Mouse (Mus musculus) stomach, embryonic 15.5 days (tissue): Measurements from ENCODE around the gene Bcl2. TPM values are rescaled to one million over a fixed set of nuclear protein-coding genes. Genes with fewer than 3 reads are reported as not detected.
"Not testable (repeated sequence)": the region's sequence is repeated elsewhere in the genome, so short reads cannot be mapped to it uniquely, and the experiment has no call there.

Source experiments
- ATAC-seq: fragments of 200-750 bp; cut with Nextera tagmentation; 2 replicates; pipeline ENCODE4 v1.8.0; 2017; ENCODE audit warnings: low read depth, moderate number of reproducible peaks, moderate TSS enrichment; ENCODE audit not compliant: insufficient read depth, low FRiP score
- H3K27ac ChIP-seq: fragments of 300-500 bp; sonication (generic); 2 replicates; pipeline ENCODE4 v1.5.1; 2015; ENCODE audit warnings: mild to moderate bottlenecking, inconsistent platforms
- H3K27me3 ChIP-seq: fragments of 300-500 bp; sonication (generic); replicated peaks from 2 replicates; pipeline ENCODE4 v1.6.1; 2015; ENCODE audit warnings: inconsistent platforms
- H3K36me3 ChIP-seq: fragments of 300-500 bp; sonication (generic); 2 replicates; pipeline ENCODE4 v1.6.1; 2015; ENCODE audit warnings: inconsistent platforms
- H3K4me1 ChIP-seq: fragments of 300-500 bp; sonication (generic); 2 replicates; pipeline ENCODE4 v1.6.1; 2015; ENCODE audit warnings: inconsistent platforms
- H3K4me2 ChIP-seq: fragments of 300-500 bp; sonication (generic); 2 replicates; pipeline ENCODE4 v1.6.1; 2015; ENCODE audit warnings: mild to moderate bottlenecking, inconsistent platforms
- H3K4me3 ChIP-seq: fragments of 300-500 bp; sonication (generic); replicated peaks from 2 replicates; pipeline ENCODE4 v1.5.1; 2015; ENCODE audit warnings: inconsistent platforms
- H3K9ac ChIP-seq: fragments of 300-500 bp; sonication (generic); 2 replicates; pipeline ENCODE4 v1.6.1; 2015; ENCODE audit warnings: inconsistent platforms
- H3K9me3 ChIP-seq: fragments of 300-500 bp; sonication (generic); 2 replicates; pipeline ENCODE4 v1.6.1; 2016; ENCODE audit warnings: inconsistent platforms
- WGBS: fragments of 180-500 bp; shearing (Covaris S2); methylation state at CpG from one replicate; pipeline ENCODE4 v1.1.7; 2015; 5-methylcytosine and 5-hydroxymethylcytosine counted together
- polyA plus RNA-seq: library from polyadenylated mRNA; unstranded; fragments of >200 nt; fragmentation: Nextera tagmentation; extraction: Ambion mirVana; gene quantifications from 2 replicates; pipeline ENCODE4 v1.2.1, GENCODE M21; 2015

Bcl2 gene
- polyA plus RNA-seq, 1 experiment from 2014 or later, result 17.0 TPM

DNA sequence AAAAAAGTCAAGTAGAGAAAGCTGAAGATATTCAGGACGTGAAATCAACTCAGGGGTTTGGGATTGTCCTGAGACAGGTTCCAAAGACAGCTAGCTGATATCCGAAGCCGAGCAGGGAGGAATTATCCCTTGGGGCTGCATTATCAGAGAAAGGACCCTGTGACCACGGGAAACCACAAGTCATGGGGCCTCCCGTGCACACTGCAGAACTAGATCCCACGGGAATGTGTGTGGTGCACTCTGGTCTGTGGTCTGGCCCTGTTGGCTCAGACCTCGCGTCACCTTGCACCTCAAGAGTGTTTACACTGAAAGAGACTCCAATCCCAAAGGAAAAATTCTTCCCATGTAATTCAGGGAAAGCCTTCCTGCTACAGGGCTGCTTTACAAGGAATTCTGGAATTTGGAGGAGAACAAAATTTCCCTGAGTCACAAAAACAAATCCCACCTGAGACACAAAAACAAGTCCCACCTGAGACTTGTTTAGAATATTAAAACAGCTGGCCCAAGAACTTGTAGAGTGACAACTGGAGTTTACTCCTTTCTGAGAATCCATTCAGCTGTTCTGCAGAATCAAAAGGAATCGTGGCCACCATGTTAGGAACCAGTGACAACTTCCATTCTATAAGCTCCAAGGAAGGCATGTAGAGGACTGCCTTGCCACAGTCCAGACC lies 158.4 kb downstream of the Bcl2 start:
- no peak for ATAC-seq
- no peak overlapping the region for H3K4me3 ChIP-seq
- peaks cover 16% of the 10 kb centered on the region for H3K4me1 ChIP-seq
- H3K4me2 ChIP-seq, result no peak overlapping the region
- 67% methylated on average over 9 of the region's 9 CpGs for WGBS
- H3K9ac ChIP-seq, result no peak overlapping the region
- no peak overlapping the region for H3K27ac ChIP-seq
- no peaks in the 10 kb centered on the region for H3K27me3 ChIP-seq
- no peaks in the 10 kb centered on the region for H3K36me3 ChIP-seq
- no peaks in the 10 kb centered on the region for H3K9me3 ChIP-seq

DNA sequence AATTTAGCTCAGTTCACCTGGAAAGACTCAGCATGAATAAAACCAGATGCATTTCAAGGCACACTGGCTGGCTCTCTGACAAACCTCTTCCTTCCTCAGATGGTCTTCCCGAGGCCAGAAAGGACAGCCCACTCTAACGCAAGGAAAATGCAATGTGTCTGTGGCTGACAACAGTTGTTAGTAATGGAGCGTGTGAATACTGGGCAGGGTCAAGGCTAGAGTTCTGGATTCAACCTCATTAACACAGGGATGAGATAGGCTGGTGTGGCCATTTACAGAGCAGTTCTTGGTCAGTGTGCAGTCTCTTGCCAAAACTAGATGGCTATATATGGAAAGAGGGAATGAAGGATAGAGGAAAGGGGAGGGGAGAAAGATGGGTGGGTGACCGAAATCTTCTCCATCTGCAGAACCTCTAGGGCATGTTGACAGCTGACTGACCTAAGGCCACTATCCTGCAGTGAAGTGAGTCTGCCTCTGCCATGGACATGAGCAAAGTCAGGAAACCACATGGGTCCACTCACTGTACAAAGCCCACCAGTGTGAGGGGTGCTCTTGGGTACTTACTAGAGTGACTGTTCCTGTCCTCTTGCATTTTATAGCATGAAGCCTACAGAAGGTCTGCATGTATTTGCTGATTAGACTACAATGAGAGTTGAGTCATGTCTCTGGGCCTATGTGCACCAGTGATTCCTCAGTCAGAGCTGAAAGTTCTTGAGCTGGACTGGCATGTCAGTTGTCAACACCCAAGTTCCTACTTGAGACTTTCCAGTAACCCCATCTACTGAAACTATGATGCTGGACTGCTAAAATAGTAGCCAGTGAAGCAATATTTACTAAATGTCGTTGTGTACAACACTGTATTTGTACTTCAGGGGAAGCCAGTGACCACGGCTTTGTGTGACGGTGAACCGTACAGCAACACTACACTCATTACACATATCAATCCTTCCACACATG lies 159.9 kb downstream of the Bcl2 start:
- no peaks in the 10 kb centered on the region for H3K9me3 ChIP-seq
- peak; percentile 60; the same call in 1 of the 2 replicates for ATAC-seq
- H3K27me3 ChIP-seq, result no peaks in the 10 kb centered on the region
- peak overlapping the region; percentile 63 for H3K27ac ChIP-seq
- H3K9ac ChIP-seq, result no peak overlapping the region
- H3K4me2 ChIP-seq, result no peak overlapping the region
- H3K4me3 ChIP-seq, result no peak overlapping the region
- H3K36me3 ChIP-seq, result no peaks in the 10 kb centered on the region
- H3K4me1 ChIP-seq, result peaks cover 16% of the 10 kb centered on the region
- WGBS, result 63% methylated on average over 8 of the region's 8 CpGs

DNA sequence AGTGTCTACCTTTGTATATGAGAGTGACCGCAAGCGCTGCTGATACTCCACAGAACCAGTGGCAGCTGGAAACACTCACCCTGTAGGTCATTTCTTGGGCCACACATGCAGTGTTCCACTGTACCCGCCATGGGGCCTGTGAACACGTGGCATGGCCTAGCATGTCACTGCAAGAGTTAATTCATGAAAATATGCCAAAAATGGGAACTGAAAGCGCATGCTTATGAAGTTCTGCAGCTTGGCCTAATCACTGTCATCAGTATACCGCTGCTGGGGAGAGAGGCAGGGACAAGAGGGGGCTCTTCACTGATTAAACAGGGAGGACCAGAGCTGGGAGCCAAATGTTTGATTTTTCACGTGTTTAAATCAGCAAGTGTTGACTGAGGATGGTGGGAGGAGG lies 161.2 kb downstream of the Bcl2 start:
- Histone ChIP-seq H3K27ac (peak overlapping the region; percentile 63), H3K36me3 (no peaks in the 10 kb centered on the region), H3K4me1 (peaks cover 16% of the 10 kb centered on the region), H3K4me3 (no peak overlapping the region), H3K4me2 (0 out of 2 replicates have a peak overlapping the region, but pooled peaks have one; percentile 3), H3K9me3 (no peaks in the 10 kb centered on the region), H3K27me3 (no peaks in the 10 kb centered on the region), H3K9ac (no peak overlapping the region)
- ATAC-seq, result peak; percentile 36; the same call in 1 of the 2 replicates
- 34% methylated on average over 7 of the region's 7 CpGs for WGBS

DNA sequence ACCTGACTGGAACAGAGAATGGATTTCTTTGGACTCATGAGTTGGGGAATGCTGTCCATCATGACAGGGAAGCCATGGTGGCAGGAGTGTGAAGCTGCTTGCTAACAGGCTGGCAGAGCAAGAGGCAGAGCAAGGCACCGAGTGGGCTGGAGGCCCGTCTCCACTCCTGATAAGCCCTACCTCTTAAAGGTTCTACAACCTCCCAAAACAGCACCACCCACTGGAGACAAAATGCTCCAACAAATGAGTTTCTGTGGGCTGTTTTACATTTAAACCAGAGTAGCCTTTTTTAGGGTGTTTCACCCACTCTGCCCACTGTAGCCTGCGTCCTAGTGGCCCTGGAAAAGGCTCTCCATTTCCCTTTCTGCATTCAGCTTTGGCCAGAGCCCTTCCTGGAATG lies 163.5 kb downstream of the Bcl2 start:
- H3K4me1 ChIP-seq, result peaks cover 16% of the 10 kb centered on the region
- H3K9me3 ChIP-seq, result no peaks in the 10 kb centered on the region
- no peaks in the 10 kb centered on the region for H3K27me3 ChIP-seq
- no peak overlapping the region for H3K27ac ChIP-seq
- H3K4me3 ChIP-seq, result no peak overlapping the region
- H3K9ac ChIP-seq, result no peak overlapping the region
- no peak for ATAC-seq
- H3K36me3 ChIP-seq, result no peaks in the 10 kb centered on the region
- no peak overlapping the region for H3K4me2 ChIP-seq
- 80% methylated on average over 3 of the region's 3 CpGs for WGBS

DNA sequence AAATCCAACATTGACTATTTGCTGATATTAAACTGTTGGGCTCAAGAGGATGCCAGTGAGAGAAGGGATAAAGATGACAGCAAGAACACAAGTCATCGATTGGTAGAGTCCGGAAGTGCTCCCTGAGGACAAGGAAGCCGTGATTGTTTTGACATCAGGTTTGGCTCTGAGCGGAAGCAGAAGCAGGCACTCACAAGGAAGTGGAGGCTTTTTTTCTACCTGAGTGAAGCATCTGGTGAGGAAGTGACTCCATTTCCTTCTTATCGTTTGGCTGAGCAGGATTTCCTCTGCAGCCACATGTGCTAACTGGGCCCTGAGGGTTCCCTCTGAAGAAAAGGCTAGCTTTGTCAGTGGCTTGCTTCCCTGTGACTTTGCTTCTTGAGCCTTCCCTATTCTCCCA lies 165.0 kb downstream of the Bcl2 start:
- Histone ChIP-seq H3K4me1 (peaks cover 16% of the 10 kb centered on the region), H3K4me2 (no peak overlapping the region), H3K27ac (peak overlapping the region; percentile 40; the same call in 1 of the 2 replicates), H3K27me3 (no peaks in the 10 kb centered on the region), H3K36me3 (no peaks in the 10 kb centered on the region), H3K9ac (no peak overlapping the region), H3K4me3 (no peak overlapping the region), H3K9me3 (no peaks in the 10 kb centered on the region)
- no peak for ATAC-seq
- 73% methylated on average over 5 of the region's 5 CpGs for WGBS

DNA sequence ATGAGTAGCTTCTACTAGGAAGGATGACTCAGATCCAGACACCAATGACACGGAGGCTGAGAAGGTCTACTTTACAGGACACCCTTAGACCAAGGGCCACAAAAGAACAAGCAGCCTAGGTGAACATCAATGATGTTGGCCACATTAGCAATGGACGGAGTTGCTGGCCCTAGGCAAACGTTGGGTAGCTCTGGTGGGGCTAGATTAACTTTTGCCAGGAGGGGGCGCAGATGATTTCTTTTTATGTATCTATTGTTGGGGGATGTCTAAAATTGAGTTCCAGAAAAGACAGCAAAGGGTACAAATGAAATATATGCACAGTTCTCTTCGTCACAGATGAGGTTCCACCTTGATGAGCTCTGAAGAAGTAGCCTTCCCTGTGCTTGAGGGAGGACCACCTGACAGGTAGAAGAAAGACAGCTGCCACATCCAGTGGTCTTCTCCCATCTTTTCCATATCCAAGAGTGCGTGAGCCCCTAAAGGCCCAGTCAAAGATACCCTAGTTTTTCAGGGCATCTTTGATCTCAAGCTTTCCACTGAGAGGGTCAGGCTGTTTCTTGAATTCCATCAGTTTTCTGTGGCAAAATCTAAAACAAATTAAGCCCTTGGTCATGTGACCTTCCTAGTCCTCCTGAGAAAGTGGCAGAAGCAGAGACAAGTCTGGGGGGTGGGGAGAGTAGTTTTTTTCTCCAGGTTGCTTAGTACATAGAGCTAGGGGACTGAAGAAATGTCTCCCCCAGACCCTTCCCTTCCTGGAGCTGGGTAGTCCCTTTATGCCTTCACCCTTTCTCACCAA lies 169.1 kb downstream of the Bcl2 start:
- WGBS, result 63% methylated on average over 6 of the region's 6 CpGs
- no peak for ATAC-seq
- Histone ChIP-seq H3K4me2 (no peak overlapping the region), H3K27me3 (no peaks in the 10 kb centered on the region), H3K36me3 (peaks cover 4% of the 10 kb centered on the region; the same call in 1 of the 2 replicates), H3K27ac (no peak overlapping the region), H3K4me1 (0 out of 2 replicates have a peak, but pooled peaks cover 3% of the 10 kb centered on the region), H3K9me3 (no peaks in the 10 kb centered on the region), H3K4me3 (no peak overlapping the region), H3K9ac (no peak overlapping the region)

DNA sequence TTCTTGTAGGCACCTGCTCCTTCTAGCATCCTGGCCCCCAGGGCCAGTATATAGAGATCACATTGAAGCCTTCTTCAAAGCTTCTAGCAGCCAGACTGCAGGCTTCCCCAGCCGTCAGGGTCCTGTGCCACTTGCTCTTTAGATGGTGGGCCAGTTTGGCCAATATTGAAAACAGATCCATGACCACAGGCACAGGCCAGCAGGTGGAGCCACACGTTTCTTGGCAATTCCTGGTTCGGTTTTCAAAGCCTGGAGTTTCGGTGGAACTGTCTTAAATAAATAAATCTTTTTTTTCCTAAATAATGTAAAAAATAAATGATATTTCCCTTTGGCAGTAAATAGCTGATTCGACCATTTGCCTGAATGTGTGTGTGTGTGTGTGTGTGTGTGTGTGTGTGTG lies 171.3 kb downstream of the Bcl2 start:
- 40% methylated on average over 5 of the region's 5 CpGs for WGBS
- ATAC-seq, result no peak
- Histone ChIP-seq H3K9me3 (no peaks in the 10 kb centered on the region), H3K4me1 (0 out of 2 replicates have a peak, but pooled peaks cover 3% of the 10 kb centered on the region), H3K36me3 (peaks cover 4% of the 10 kb centered on the region; the same call in 1 of the 2 replicates), H3K4me3 (no peak overlapping the region), H3K4me2 (no peak overlapping the region), H3K9ac (no peak overlapping the region), H3K27me3 (no peaks in the 10 kb centered on the region), H3K27ac (no peak overlapping the region)

DNA sequence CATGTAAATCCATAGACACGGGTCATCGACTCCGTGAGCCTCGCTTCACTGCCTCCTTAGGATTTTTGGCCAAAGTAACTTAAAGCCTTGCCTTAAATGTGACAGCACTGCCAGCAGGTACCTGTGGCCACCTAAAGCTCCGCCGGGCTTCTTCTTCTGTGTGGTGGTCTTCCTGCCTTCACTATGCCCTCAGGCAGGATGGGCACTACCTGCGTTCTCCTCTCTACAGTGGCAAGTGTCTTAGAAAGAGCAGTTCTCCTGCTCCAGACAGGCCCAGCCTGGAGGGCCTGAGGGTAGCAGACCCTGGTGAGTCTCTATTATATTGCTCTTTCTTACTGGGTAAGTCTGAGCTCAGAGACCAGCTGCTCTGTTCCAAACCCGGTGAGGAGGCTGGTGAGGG lies 172.2 kb downstream of the Bcl2 start:
- 82% methylated on average over 8 of the region's 8 CpGs for WGBS
- Histone ChIP-seq H3K9me3 (no peaks in the 10 kb centered on the region), H3K36me3 (peaks cover 4% of the 10 kb centered on the region; the same call in 1 of the 2 replicates), H3K4me2 (no peak overlapping the region), H3K4me1 (0 out of 2 replicates have a peak, but pooled peaks cover 3% of the 10 kb centered on the region), H3K27ac (no peak overlapping the region), H3K9ac (no peak overlapping the region), H3K27me3 (no peaks in the 10 kb centered on the region), H3K4me3 (no peak overlapping the region)
- no peak for ATAC-seq

DNA sequence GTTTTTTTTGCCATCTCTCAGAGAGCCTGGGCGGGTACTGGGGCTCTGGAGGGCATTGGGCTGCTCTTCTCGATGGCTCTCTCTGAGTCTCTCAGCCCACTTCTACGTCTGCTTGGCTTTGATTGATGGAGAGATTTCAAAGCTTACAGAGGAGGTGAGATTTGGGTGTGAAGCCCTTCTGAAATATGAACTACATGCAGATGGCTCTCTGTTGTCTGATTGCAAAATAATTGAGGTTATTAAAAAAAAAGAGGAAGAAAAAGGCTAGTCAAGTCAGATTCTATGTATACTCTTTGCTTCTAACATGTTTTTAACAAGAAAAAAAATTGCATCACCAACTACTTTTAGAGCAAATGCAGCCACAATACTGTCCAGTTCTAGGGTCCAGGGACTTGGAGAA lies 173.9 kb downstream of the Bcl2 start:
- H3K4me1 ChIP-seq, result 0 out of 2 replicates have a peak, but pooled peaks cover 3% of the 10 kb centered on the region
- no peaks in the 10 kb centered on the region for H3K27me3 ChIP-seq
- H3K36me3 ChIP-seq, result peaks cover 4% of the 10 kb centered on the region; the same call in 1 of the 2 replicates
- H3K9ac ChIP-seq, result no peak overlapping the region
- no peak overlapping the region for H3K4me3 ChIP-seq
- H3K9me3 ChIP-seq, result no peaks in the 10 kb centered on the region
- no peak overlapping the region for H3K27ac ChIP-seq
- WGBS, result 61% methylated on average over 3 of the region's 3 CpGs
- no peak for ATAC-seq
- H3K4me2 ChIP-seq, result no peak overlapping the region

DNA sequence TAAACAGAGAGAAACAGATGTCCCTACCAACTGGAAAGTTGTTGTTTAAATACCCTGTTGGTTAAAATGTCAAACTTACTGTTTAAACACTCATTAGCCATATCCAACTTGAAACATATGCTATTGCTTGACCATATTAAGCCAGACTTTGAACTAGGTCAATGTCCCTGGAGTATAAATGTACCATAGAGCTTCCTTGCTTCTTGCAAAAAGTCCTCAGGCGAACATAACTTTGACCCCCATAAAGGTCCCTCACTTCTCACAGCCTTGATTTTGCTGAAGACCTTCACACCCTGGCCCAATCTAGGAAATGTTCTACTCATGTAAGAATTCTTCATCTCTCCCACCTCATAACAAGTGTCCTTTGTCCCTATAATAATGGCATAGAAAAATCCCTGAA lies 175.0 kb downstream of the Bcl2 start:
- Histone ChIP-seq H3K36me3 (peaks cover 4% of the 10 kb centered on the region; the same call in 1 of the 2 replicates), H3K9me3 (no peaks in the 10 kb centered on the region), H3K4me1 (0 out of 2 replicates have a peak, but pooled peaks cover 3% of the 10 kb centered on the region), H3K27ac (no peak overlapping the region), H3K27me3 (no peaks in the 10 kb centered on the region), H3K4me3 (no peak overlapping the region), H3K9ac (no peak overlapping the region), H3K4me2 (no peak overlapping the region)
- WGBS, result 73% methylated on average over 1 of the region's 1 CpGs
- no peak for ATAC-seq

DNA sequence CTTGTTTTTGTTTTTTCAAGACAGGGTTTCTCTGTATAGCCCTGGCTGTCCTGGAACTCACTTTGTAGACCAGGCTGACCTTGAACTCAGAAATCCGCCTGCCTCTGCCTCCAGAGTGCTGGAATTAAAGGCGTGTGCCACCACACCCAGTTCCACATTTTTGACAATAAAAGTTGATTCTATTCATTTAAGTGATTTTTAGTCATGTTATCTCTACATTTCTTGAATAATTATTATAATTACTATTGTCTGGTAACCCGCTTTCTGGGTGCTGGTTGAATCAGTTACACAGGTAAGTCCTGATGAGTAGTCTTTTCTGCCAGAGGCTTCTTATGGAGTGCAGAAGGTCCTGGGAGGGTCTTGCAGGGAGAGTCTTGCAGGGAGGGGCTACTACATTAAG lies 179.2 kb downstream of the Bcl2 start:
- 82% methylated on average over 3 of the region's 3 CpGs for WGBS
- H3K4me1 ChIP-seq, H3K4me2 ChIP-seq, H3K9ac ChIP-seq, H3K27me3 ChIP-seq, ATAC-seq, H3K27ac ChIP-seq, H3K36me3 ChIP-seq, H3K9me3 ChIP-seq, H3K4me3 ChIP-seq: not testable (repeated sequence)
